Mouse (Mus musculus): ENCODE measurements at regions not wholly inside any gene's neighbourhood (a gene's known extent, or its start where the extent isn't known, plus 50 kb on each side); places are given as distances from the start of the nearest gene placed in this dataset.

DNA sequence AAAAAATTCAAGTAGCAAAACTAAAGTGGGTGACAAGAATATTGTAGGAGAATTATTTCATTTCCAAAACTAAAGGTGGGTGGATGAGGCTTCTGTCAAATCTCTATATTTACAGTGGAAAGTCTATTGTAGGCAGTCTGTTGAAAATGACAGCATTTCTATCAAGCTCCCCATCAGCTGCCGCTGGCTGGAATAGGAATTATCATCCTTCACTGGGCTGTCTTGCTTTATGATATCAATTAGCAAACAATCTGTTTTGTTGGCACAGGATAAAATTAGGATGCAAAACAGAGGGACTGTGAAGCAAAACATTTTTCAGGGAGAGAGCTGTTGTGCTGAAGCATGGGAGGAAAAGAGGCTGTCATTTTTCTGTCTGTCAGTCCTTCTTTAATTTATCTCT is 1249.0 kb downstream of the Hace1 start:
- DNase-seq (ENCODE audit: low spot score in 2 of 2): no peak

DNA sequence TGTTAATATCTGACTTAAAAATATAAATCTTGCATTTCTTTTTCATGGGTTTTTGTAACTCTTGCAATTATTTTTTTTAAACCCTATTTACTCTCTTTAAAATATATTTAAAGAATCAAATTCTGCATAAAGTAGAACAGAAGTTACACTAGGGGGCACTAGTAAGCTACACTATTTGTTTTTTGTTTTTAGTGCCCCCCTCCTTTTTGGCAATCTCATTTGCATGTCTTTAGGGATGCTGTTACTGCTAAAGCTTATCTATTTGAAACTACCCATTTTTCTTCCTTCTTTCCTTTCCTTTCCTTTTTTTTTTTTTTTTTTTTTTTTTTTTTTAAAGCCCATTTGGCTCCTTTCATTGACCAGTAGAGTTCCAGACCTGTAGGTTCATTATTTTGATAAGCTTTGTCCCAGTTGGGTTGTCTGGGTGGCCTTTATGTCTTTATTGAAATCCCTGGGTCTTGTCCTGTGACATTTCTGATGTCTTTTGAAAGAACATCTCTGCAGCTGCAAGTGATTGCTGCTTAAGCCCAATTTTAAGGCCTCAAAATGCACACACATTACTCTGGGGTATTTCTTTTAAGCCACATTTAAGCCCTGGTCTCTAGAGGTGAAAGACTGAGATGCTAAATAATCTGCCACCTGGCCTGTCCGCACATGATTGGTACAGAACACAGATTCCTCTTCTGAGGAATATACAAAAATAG is 1249.6 kb downstream of the Hace1 start:
- DNase-seq (ENCODE audit: low spot score in 2 of 2): no peak

DNA sequence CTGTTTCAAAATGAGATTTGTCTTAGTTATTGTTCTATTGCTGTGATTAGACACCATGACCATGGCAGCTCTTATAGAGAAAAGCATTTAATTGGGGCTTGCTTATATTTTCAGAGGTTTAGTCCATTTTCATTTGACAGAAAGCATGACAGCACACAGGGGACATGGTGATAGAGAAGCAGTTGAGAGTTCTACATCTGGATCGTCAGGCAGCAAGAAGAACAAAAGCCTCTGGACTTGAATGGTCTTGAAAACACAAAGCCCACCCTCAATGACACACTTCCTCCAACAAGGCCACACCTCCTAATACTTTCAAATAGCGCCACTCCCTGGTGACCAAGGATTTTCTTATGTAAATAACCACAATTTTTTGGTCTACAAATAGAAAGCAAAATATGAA is 1250.5 kb downstream of the Hace1 start:
- DNase-seq (ENCODE audit: low spot score in 2 of 2): no peak

DNA sequence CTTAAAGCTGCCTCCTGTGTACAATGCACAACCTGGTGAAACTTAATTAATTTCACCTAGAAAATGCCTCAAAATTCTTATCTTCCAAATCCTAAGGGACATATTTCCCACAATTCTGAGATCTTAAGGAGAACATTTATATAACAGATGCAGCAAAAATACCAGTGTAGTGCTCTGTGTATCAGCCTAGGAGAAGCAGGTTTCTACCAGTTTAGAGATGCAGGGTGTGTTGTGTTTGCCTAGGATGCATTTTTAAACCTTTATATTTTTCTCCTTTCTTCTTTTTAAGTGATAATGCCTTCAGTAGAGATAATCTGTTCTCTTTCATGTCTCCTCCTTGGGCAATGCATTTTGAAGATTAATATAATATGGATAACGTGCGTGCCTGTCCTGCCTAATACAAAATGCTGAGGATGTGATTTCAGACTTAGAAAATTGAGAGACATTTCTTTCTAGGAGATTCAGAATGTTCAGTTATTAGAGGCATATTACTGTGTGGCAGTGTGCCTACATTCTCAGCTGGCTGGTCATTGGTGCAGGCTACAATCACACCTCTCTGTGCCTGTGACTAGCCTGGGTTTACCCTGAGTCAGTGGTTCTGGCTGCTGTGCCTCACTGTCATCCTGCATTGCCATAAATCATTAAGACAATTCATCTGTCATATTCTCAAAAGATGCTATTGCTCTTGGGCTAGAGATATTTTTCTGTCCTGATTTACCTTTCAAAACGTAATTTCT is 1268.1 kb downstream of the Hace1 start:
- no peak for DNase-seq (ENCODE audit: low spot score in 2 of 2)
